ENCODE assay signal across 22 mouse cellular contexts in the genomic region with DNA sequence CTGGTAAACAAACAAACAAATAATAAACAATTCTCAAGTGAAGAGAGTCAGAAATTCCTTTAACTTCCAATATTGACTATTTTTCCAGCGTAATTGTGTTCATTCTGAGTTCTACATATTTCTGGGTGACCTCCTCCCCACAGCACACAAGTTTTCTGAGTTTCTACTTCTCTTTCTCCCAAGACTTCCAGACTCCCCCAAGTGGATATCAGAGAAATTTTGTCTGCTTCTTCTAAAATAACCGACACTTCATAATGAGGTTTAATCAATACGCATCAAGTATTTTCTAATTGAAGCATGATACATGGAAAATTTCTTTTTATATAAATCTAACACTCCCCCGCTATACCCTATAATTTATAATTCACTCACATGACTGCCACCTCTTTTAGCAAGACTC. TPM values are rescaled to one million over a fixed set of nuclear protein-coding genes. Genes with fewer than 3 reads are reported as not detected.
DNase-seq lines count a peak whose midpoint lies in the region; ATAC-seq and TF ChIP-seq lines count a peak whose summit lies in the region.
"Had no signal": no experiment of that assay in that cellular context is flagged by ENCODE, and none has a peak within 500 bp of the region (broad histone marks: within the 10 kb centered on the region; RNA-seq: fewer than 3 reads in every experiment).

No protein-coding gene starts in this region.

- no peak overlapping the region for H3K9ac ChIP-seq in embryonic facial prominence, embryonic 14.5 days (ENCODE audit: low read depth, low read length)
- H3K9ac ChIP-seq in forebrain, embryonic 16.5 days (replicated peaks; ENCODE audit: low read depth, low read length) = no peak overlapping the region
- H3K9ac ChIP-seq in midbrain, postnatal 0 days (replicated peaks; ENCODE audit: low read length, poor library complexity, severe bottlenecking) = no peak overlapping the region
- H3K9ac ChIP-seq: liver, embryonic 15.5 days had no signal

- no peak for DNase-seq in embryonic facial prominence, embryonic 14.5 days (ENCODE audit: low spot score)
- DNase-seq in embryonic facial prominence, embryonic 10.5 days (ENCODE audit: low spot score) = no peak
- DNase-seq in layer of hippocampus, adult 2 months (ENCODE audit: low spot score in 2 of 2) = no peak
- DNase-seq in layer of hippocampus, postnatal 36 days = no peak
- DNase-seq in midbrain, postnatal 0 days (ENCODE audit: low spot score) = peak; percentile 40
- DNase-seq in right cerebral cortex, postnatal 14 days = no peak
- no peak for DNase-seq in thymus, postnatal 14 days
- DNase-seq: cerebellum, adult 11-12 months; cerebellum, postnatal 36 days; gastrocnemius, adult 2 months; heart, adult 2 months; kidney, adult 18-20 months; kidney, postnatal 14 days; layer of hippocampus, adult 9-11 months; right cerebral cortex, adult 18-20 months; thymus, postnatal 25 days had no signal

- 0 out of 2 replicates have a peak overlapping the region, but pooled peaks have one; percentile 99 for H3K4me2 ChIP-seq in embryonic facial prominence, embryonic 14.5 days (ENCODE audit: low read depth, low read length)
- peak overlapping the region; percentile 79 for H3K4me2 ChIP-seq in forebrain, embryonic 16.5 days (ENCODE audit: low read length)
- peak overlapping the region; percentile 67 for H3K4me2 ChIP-seq in midbrain, postnatal 0 days (ENCODE audit: low read depth, low read length, poor library complexity, severe bottlenecking)

- no peak overlapping the region for H3K27ac ChIP-seq in embryonic facial prominence, embryonic 14.5 days (replicated peaks; ENCODE audit: low read depth, low read length)
- no peak overlapping the region for H3K27ac ChIP-seq in embryonic facial prominence, embryonic 10.5 days (replicated peaks)
- H3K27ac ChIP-seq in layer of hippocampus, adult 2 months = peak overlapping the region; percentile 93
- no peak overlapping the region for H3K27ac ChIP-seq in forebrain, embryonic 16.5 days (ENCODE audit: low read length)
- H3K27ac ChIP-seq in midbrain, postnatal 0 days (ENCODE audit: low read depth, low read length) = 0 out of 2 replicates have a peak overlapping the region, but pooled peaks have one; percentile 92
- H3K27ac ChIP-seq: gastrocnemius, adult 2 months; heart, adult 2 months; liver, embryonic 15.5 days had no signal

- 68% methylated on average over 4 of the region's 4 CpGs for WGBS in embryonic facial prominence, embryonic 14.5 days
- 74% methylated on average over 4 of the region's 4 CpGs for WGBS in embryonic facial prominence, embryonic 10.5 days
- WGBS in forebrain, embryonic 16.5 days = 59% methylated on average over 4 of the region's 4 CpGs
- WGBS in midbrain, postnatal 0 days = 64% methylated on average over 4 of the region's 4 CpGs

- H3K4me3 ChIP-seq in embryonic facial prominence, embryonic 14.5 days (ENCODE audit: low read depth, low read length) = no peak overlapping the region
- no peak overlapping the region for H3K4me3 ChIP-seq in embryonic facial prominence, embryonic 10.5 days
- peak overlapping the region; percentile 63; the same call in 1 of the 2 replicates for H3K4me3 ChIP-seq in layer of hippocampus, adult 2 months
- no peak overlapping the region; the same call in 1 of the 2 replicates for H3K4me3 ChIP-seq in forebrain, embryonic 16.5 days (replicated peaks; ENCODE audit: low read length)
- H3K4me3 ChIP-seq in midbrain, postnatal 0 days (ENCODE audit: low read depth, low read length) = peak overlapping the region; percentile 86
- H3K4me3 ChIP-seq: gastrocnemius, adult 2 months; heart, adult 2 months; liver, embryonic 15.5 days had no signal

- 0 out of 2 replicates have a peak, but pooled peaks cover 4% of the 10 kb centered on the region for H3K4me1 ChIP-seq in embryonic facial prominence, embryonic 14.5 days (ENCODE audit: control insufficient read depth, insufficient read depth, low read length)
- H3K4me1 ChIP-seq in embryonic facial prominence, embryonic 10.5 days = peaks cover 15% of the 10 kb centered on the region
- H3K4me1 ChIP-seq in forebrain, embryonic 16.5 days (replicated peaks; ENCODE audit: control insufficient read depth, insufficient read depth, low read length) = 0 out of 2 replicates have a peak, but pooled peaks cover 11% of the 10 kb centered on the region
- no peaks in the 10 kb centered on the region for H3K4me1 ChIP-seq in midbrain, postnatal 0 days (ENCODE audit: insufficient read depth, low read length)

- H3K27me3 ChIP-seq in embryonic facial prominence, embryonic 14.5 days (replicated peaks; ENCODE audit: control insufficient read depth, insufficient read depth, low read length) = peaks cover 49% of the 10 kb centered on the region
- peaks cover 52% of the 10 kb centered on the region for H3K27me3 ChIP-seq in embryonic facial prominence, embryonic 10.5 days (replicated peaks; ENCODE audit: low read depth, poor library complexity, severe bottlenecking)
- H3K27me3 ChIP-seq in forebrain, embryonic 16.5 days (replicated peaks; ENCODE audit: control insufficient read depth, insufficient read depth, low read length) = no peaks in the 10 kb centered on the region
- no peaks in the 10 kb centered on the region for H3K27me3 ChIP-seq in midbrain, postnatal 0 days (ENCODE audit: insufficient read depth, low read length)

- peak; percentile 61 for TF ChIP-seq CTCF in layer of hippocampus, adult 2 months (conservative IDR thresholded peaks at IDR 0.05)
- TF ChIP-seq CTCF in midbrain, postnatal 0 days (IDR thresholded peaks at IDR 0.05) = peak; percentile 60

- H3K36me3 ChIP-seq in embryonic facial prominence, embryonic 14.5 days (ENCODE audit: control insufficient read depth, insufficient read depth, low read length) = no peaks in the 10 kb centered on the region
- no peaks in the 10 kb centered on the region for H3K36me3 ChIP-seq in embryonic facial prominence, embryonic 10.5 days (replicated peaks)
- H3K36me3 ChIP-seq in forebrain, embryonic 16.5 days (ENCODE audit: control insufficient read depth, insufficient read depth) = no peaks in the 10 kb centered on the region
- H3K36me3 ChIP-seq in midbrain, postnatal 0 days (ENCODE audit: insufficient read depth, low read length) = no peaks in the 10 kb centered on the region
- H3K36me3 ChIP-seq: liver, embryonic 15.5 days had no signal

- no peak for ATAC-seq in embryonic facial prominence, embryonic 14.5 days (ENCODE audit: low read depth)
- no peak for ATAC-seq in forebrain, embryonic 16.5 days
- ATAC-seq in midbrain, postnatal 0 days (ENCODE audit: low FRiP score) = no peak
- ATAC-seq: lung, postnatal 0 days had no signal

- no peaks in the 10 kb centered on the region for H3K9me3 ChIP-seq in embryonic facial prominence, embryonic 14.5 days (ENCODE audit: control insufficient read depth, low read length)
- no peaks in the 10 kb centered on the region for H3K9me3 ChIP-seq in embryonic facial prominence, embryonic 10.5 days
- H3K9me3 ChIP-seq in forebrain, embryonic 16.5 days (ENCODE audit: control insufficient read depth, low read length) = no peaks in the 10 kb centered on the region
- H3K9me3 ChIP-seq in midbrain, postnatal 0 days (ENCODE audit: low read length) = no peaks in the 10 kb centered on the region
- H3K9me3 ChIP-seq: liver, embryonic 15.5 days had no signal

RNA-seq across cellular contexts. Expression of a gene that starts 1.4 kb away (rescaled TPM):
- polyA plus RNA-seq in embryonic facial prominence, embryonic 14.5 days (2014; fragmentation: Nextera tagmentation; extraction: Ambion mirVana) = 0.86 and 1.00 TPM in 2 replicates
- polyA plus RNA-seq in embryonic facial prominence, embryonic 10.5 days (2016; fragmentation: Nextera tagmentation; extraction: Ambion mirVana) = 0.16 and 0.18 TPM in 2 replicates
- 10 to 100 TPM; 21.5 to 24.4 TPM for total RNA-seq in layer of hippocampus, adult 2 months (2021)
- 10 to 100 TPM; 22.8 to 25.7 TPM for total RNA-seq in layer of hippocampus, postnatal 36 days (2021)
- polyA plus RNA-seq in forebrain, embryonic 16.5 days (2015; fragmentation: Nextera tagmentation; extraction: Ambion mirVana) = 7.3 and 8.4 TPM in 2 replicates
- 13.1 and 15.2 TPM in 2 replicates for total RNA-seq in midbrain, postnatal 0 days (2014; rRNA removed)
- polyA plus RNA-seq in midbrain, postnatal 0 days (2015; fragmentation: Nextera tagmentation; extraction: Ambion mirVana) = 10.1 and 13.0 TPM in 2 replicates
- total RNA-seq: gastrocnemius, adult 2 months; heart, adult 2 months; megakaryocyte progenitor cell, adult 5-6 weeks; MEL had no signal
- polyA plus RNA-seq: heart, adult 2 months; liver, embryonic 15.5 days; lung, postnatal 0 days; spleen, adult 2 months had no signal

Comparison
In these comparisons a context has a peak if more than half of its experiments do, and no peak if none do; other contexts are left out.
1. H3K27ac ChIP-seq: peak in layer of hippocampus, adult 2 months (single experiment) and midbrain, postnatal 0 days (single experiment); none in embryonic facial prominence, embryonic 14.5 days (single experiment), embryonic facial prominence, embryonic 10.5 days (single experiment) and forebrain, embryonic 16.5 days (single experiment).
2. H3K4me3 ChIP-seq: peak in layer of hippocampus, adult 2 months (single experiment) and midbrain, postnatal 0 days (single experiment); none in embryonic facial prominence, embryonic 14.5 days (single experiment), embryonic facial prominence, embryonic 10.5 days (single experiment) and forebrain, embryonic 16.5 days (single experiment).
3. Peak in every context shown above with its lines, with median percentiles within 50 percentile points of each other: H3K4me2 ChIP-seq.